Mouse (Mus musculus): ENCODE measurements around the gene Hoxd9. TPM values are rescaled to one million over a fixed set of nuclear protein-coding genes. Genes with fewer than 3 reads are reported as not detected.

Gene Hoxd9
- polyA plus RNA-seq (2014; fragmentation: Nextera tagmentation; extraction: Ambion mirVana) = 0.11 TPM in 1 of 2 replicates, not detected in the other

DNA sequence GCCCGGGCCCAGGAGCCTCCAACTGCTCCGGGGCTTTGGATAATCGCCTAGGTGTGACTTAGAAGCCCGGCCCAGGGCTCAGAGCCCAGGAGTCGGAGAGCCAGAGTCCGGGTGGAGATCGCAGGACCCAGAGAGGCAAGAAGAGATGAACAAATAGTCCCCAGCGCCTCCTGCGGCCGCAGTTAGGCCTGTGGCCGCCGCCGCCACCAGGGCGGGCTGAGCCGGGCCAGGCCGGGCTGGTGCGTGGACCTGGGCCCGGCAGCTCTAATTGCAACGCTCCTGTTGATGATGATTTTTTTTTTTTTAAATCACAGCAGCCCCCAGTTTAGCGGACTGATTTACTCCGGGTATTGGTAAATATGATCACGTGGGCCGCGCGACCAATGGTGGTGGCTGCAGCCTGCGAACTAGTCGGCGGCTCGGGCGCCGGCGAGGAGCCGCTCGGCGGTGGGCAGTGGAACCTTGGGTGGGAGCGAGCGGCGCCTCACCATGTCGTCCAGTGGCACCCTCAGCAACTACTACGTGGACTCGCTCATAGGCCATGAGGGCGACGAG lies at the start of gene Hoxd9:
Gene Hoxd9, plus strand, starts transcription at position 161 of the 555 bp plus-strand sequence.
- peaks cover 93% of the 10 kb centered on the region for H3K27me3 ChIP-seq (ENCODE audit: control insufficient read depth, insufficient read depth, low read length)
- peaks cover 7% of the 10 kb centered on the region for H3K4me1 ChIP-seq (replicated peaks; ENCODE audit: control insufficient read depth, insufficient read depth, low read length)
- DNase-seq (ENCODE audit: low spot score) = no peak
- H3K36me3 ChIP-seq (ENCODE audit: control insufficient read depth, insufficient read depth, low read length) = no peaks in the 10 kb centered on the region
- H3K9me3 ChIP-seq (ENCODE audit: control insufficient read depth, low read length) = no peaks in the 10 kb centered on the region
- peak within 1 kb of the TSS; percentile 39 for H3K4me2 ChIP-seq (replicated peaks; ENCODE audit: low read depth, low read length)
- H3K9ac ChIP-seq (ENCODE audit: low read depth, low read length) = no peak within 1 kb of the TSS
- ATAC-seq (ENCODE audit: low FRiP score) = peak; percentile 70
- WGBS = under 1% methylated on average over 41 of the region's 43 CpGs
- H3K4me3 ChIP-seq (ENCODE audit: low read depth, low read length) = peak within 1 kb of the TSS; percentile 30
- H3K27ac ChIP-seq (ENCODE audit: low read depth, low read length) = no peak within 1 kb of the TSS

DNA sequence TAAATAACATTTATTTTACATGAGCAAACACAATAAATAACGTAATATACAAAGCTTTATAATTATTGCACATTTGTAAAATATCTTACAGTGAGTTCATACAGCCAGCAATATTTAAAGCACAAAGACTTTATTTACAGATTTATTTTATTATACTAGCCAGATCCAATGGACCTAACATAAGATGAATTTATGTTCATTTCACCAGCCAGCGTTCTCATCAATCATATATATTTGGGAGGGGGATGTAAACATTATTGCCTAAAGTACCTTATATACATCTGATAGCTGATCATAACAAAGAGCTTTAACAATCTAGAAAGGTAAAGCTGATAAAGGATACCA lies 44.6 kb upstream of the Hoxd9 start:
- Histone ChIP-seq H3K4me2 (replicated peaks; ENCODE audit: low read depth, low read length) (no peak overlapping the region), H3K27me3 (ENCODE audit: control insufficient read depth, insufficient read depth, low read length) (peaks cover 84% of the 10 kb centered on the region), H3K27ac (ENCODE audit: low read depth, low read length) (no peak overlapping the region), H3K4me3 (ENCODE audit: low read depth, low read length) (no peak overlapping the region), H3K9me3 (ENCODE audit: control insufficient read depth, low read length) (no peaks in the 10 kb centered on the region), H3K36me3 (ENCODE audit: control insufficient read depth, insufficient read depth, low read length) (no peaks in the 10 kb centered on the region), H3K9ac (ENCODE audit: low read depth, low read length) (no peak overlapping the region), H3K4me1 (replicated peaks; ENCODE audit: control insufficient read depth, insufficient read depth, low read length) (peaks cover 5% of the 10 kb centered on the region; the same call in 1 of the 2 replicates)
- ATAC-seq (ENCODE audit: low FRiP score) = no peak
- DNase-seq (ENCODE audit: low spot score) = no peak
- WGBS = 43% methylated on average over 2 of the region's 2 CpGs

DNA sequence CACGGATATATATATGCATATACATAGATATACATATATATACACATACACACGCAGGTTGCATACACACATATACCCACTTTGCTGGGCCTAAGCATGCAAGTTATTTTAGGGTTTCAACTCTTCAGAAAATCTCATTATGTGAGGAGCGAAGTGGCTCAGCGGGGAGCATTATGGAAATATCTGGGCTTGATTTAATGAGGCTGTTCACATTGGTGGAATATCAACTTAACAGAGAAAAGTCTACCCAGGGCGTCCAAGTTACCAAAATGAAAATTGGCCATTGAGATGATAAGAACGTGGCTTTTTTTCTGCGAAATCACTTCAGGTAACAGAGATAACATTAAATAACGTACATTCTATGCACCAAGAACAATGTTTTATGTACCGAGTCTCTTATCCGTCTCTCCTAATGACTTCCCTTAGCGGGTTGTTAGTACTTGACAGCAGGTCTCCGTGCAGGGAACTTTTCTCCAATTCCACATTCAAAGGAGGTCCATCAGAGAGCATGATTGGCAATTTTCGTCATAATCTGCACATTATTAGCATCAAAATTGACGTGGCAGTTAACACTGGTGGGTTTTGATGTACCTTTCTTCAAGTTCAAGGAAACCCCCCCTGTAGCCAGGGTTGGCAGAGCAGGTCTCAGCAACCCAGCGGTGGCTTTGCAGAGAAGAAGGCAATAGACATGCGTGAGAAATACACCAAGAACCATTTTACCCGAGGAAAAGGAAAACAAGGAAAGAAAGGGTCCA lies 43.6 kb upstream of the Hoxd9 start:
- peaks cover 5% of the 10 kb centered on the region; the same call in 1 of the 2 replicates for H3K4me1 ChIP-seq (replicated peaks; ENCODE audit: control insufficient read depth, insufficient read depth, low read length)
- ATAC-seq (ENCODE audit: low FRiP score) (no peak), DNase-seq (ENCODE audit: low spot score) (peak; percentile 56)
- H3K9me3 ChIP-seq (ENCODE audit: control insufficient read depth, low read length) = no peaks in the 10 kb centered on the region
- H3K27ac ChIP-seq (ENCODE audit: low read depth, low read length) = no peak overlapping the region
- no peak overlapping the region for H3K4me2 ChIP-seq (replicated peaks; ENCODE audit: low read depth, low read length)
- H3K27me3 ChIP-seq (ENCODE audit: control insufficient read depth, insufficient read depth, low read length) = peaks cover 83% of the 10 kb centered on the region
- WGBS = 11% methylated on average over 17 of the region's 17 CpGs
- H3K9ac ChIP-seq (ENCODE audit: low read depth, low read length) = no peak overlapping the region
- no peak overlapping the region for H3K4me3 ChIP-seq (ENCODE audit: low read depth, low read length)
- no peaks in the 10 kb centered on the region for H3K36me3 ChIP-seq (ENCODE audit: control insufficient read depth, insufficient read depth, low read length)

DNA sequence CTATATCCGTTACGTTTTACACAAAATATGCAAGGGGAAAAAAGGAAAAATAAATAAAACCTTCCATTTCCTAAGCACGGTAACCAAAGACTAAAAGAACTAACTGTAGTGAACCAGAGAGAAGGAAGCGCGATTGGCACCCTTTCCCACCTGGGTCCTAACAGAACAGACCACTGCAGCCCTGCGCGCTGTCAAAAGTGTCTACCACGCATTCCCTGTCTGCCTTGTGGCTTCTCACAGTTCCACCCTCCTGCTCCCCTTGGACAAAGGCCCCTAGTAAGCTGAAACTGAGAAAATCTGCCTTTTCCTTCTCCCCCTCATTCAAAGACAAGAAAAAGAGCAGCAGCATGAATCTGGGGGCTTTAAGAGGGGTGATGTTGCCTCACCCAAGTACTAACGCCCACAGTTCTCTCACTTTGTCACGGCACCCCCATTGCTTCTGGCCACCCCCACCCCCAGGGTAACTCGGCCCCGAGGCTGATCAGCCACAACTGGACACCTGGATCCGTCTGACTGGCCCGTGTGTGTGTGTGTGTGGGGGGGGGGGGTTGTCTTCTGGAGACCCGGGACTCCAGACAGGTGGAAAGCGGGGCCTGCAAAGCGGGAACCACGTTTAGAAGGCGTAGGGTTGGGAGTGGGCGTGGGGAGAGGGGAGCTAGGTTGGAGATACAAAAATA lies 42.6 kb upstream of the Hoxd9 start:
- Histone ChIP-seq H3K9me3 (ENCODE audit: control insufficient read depth, low read length) (no peaks in the 10 kb centered on the region), H3K36me3 (ENCODE audit: control insufficient read depth, insufficient read depth, low read length) (no peaks in the 10 kb centered on the region), H3K4me3 (ENCODE audit: low read depth, low read length) (peak overlapping the region; percentile 35; the same call in 1 of the 2 replicates), H3K27me3 (ENCODE audit: control insufficient read depth, insufficient read depth, low read length) (peaks cover 83% of the 10 kb centered on the region), H3K27ac (ENCODE audit: low read depth, low read length) (no peak overlapping the region), H3K4me1 (replicated peaks; ENCODE audit: control insufficient read depth, insufficient read depth, low read length) (peaks cover 5% of the 10 kb centered on the region; the same call in 1 of the 2 replicates), H3K9ac (ENCODE audit: low read depth, low read length) (no peak overlapping the region), H3K4me2 (replicated peaks; ENCODE audit: low read depth, low read length) (no peak overlapping the region; the same call in 1 of the 2 replicates)
- WGBS = 5% methylated on average over 20 of the region's 20 CpGs
- peak; percentile 58 for DNase-seq (ENCODE audit: low spot score)
- ATAC-seq (ENCODE audit: low FRiP score) = peak; percentile 43; the same call in 1 of the 2 replicates

DNA sequence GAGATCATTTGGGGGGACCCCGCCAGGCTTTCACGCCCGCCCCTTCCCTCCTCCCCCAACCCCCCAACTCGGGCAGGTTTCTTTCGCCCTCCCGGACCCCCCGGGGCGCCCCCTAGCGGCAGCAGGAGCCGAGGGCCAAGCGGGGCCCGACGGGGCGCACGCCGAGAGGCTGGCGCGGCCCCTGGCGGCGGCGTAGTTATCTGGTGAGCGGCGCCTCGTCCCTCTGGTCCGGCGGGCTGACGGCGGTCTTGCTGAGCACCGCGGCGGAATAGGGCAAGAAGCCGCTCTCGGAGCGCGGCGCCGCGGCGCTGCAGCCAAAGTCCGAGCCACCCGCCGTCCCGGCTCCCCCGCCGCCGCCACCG lies 42.1 kb upstream of the Hoxd9 start:
- H3K9ac ChIP-seq (ENCODE audit: low read depth, low read length) = no peak overlapping the region; the same call in 1 of the 2 replicates

DNA sequence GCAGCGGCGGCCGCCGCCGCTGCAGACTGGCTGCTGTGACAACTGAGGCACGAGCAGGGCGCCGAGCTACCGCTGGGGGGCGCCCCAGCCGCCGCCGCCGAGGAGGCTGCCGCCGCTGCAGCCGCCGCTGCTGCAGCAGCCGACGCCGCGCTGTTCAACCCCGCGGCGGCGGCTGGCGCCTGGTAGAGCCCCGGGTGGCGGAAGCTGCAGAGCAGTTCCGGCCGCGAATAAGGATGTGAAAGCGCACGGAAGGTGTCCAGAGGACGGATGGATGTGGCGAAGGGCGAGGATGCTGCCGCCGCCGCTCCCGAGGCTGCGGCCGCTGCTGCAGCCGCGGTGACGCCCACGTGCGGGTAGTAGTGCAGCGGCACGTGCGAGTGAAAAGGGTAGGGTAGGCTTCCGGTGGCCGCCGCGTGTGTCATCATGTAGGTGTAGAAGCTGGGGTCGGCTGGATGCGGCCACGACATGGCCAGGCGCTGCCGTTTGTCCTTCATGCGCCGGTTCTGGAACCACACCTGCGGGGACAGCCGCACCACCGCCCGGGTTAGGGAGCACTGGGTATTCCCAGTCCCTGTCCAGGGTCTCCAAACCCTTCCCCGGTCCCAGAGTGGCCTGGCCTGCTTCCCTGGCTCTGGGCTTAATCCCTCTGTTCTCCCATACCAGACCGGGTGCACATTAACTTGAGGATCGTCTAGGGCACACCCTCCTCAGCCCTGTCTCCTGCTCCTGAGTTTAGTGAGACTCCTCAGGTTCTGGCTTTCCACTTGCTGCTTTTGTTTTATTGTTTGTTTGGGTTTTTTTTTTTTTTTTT lies 41.5 kb upstream of the Hoxd9 start:
- Histone ChIP-seq H3K9ac (ENCODE audit: low read depth, low read length) (peak overlapping the region; percentile 44), H3K36me3 (ENCODE audit: control insufficient read depth, insufficient read depth, low read length) (no peaks in the 10 kb centered on the region), H3K9me3 (ENCODE audit: control insufficient read depth, low read length) (no peaks in the 10 kb centered on the region), H3K27me3 (ENCODE audit: control insufficient read depth, insufficient read depth, low read length) (peaks cover 83% of the 10 kb centered on the region), H3K4me2 (replicated peaks; ENCODE audit: low read depth, low read length) (peak overlapping the region; percentile 42), H3K4me1 (replicated peaks; ENCODE audit: control insufficient read depth, insufficient read depth, low read length) (peaks cover 5% of the 10 kb centered on the region; the same call in 1 of the 2 replicates), H3K4me3 (ENCODE audit: low read depth, low read length) (peak overlapping the region; percentile 35), H3K27ac (ENCODE audit: low read depth, low read length) (peak overlapping the region; percentile 42; the same call in 1 of the 2 replicates)
- under 1% methylated on average over 55 of the region's 69 CpGs for WGBS
- DNase-seq (ENCODE audit: low spot score) = peak; percentile 80
- ATAC-seq (ENCODE audit: low FRiP score) = no peak

More for the DNA sequence above, 42.1 kb upstream of the Hoxd9 start:
- Histone ChIP-seq H3K4me2 (replicated peaks; ENCODE audit: low read depth, low read length) (peak overlapping the region; percentile 42), H3K27me3 (ENCODE audit: control insufficient read depth, insufficient read depth, low read length) (peaks cover 83% of the 10 kb centered on the region), H3K4me3 (ENCODE audit: low read depth, low read length) (peak overlapping the region; percentile 35), H3K36me3 (ENCODE audit: control insufficient read depth, insufficient read depth, low read length) (no peaks in the 10 kb centered on the region), H3K9me3 (ENCODE audit: control insufficient read depth, low read length) (no peaks in the 10 kb centered on the region), H3K27ac (ENCODE audit: low read depth, low read length) (peak overlapping the region; percentile 42; the same call in 1 of the 2 replicates), H3K4me1 (replicated peaks; ENCODE audit: control insufficient read depth, insufficient read depth, low read length) (peaks cover 5% of the 10 kb centered on the region; the same call in 1 of the 2 replicates)
- DNase-seq (ENCODE audit: low spot score) = peak; percentile 62
- 2% methylated on average over 26 of the region's 47 CpGs for WGBS
- ATAC-seq (ENCODE audit: low FRiP score) = no peak

DNA sequence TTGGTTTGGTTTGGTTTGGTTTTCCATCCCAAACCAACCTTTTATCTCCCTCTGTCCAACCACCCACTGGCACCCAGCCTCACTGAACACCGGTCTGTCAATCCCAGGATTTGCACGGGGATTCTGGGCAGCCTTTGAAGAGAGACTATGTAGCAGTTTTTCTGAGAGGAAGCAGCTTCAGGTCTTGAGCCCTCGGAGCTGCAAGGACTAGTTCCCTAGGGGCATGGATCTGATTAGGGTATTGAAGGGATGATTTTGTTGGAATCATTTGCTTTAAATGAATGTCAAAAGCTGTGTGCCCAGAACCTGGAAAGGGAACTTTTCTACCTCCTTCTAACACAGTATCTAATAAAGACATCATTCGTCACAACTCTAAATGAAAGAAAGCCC lies 40.9 kb upstream of the Hoxd9 start:
- ATAC-seq (ENCODE audit: low FRiP score) (no peak), DNase-seq (ENCODE audit: low spot score) (peak; percentile 63)
- Histone ChIP-seq H3K27ac (ENCODE audit: low read depth, low read length) (0 out of 2 replicates have a peak overlapping the region, but pooled peaks have one; percentile 42), H3K27me3 (ENCODE audit: control insufficient read depth, insufficient read depth, low read length) (peaks cover 86% of the 10 kb centered on the region), H3K9ac (ENCODE audit: low read depth, low read length) (no peak overlapping the region), H3K36me3 (ENCODE audit: control insufficient read depth, insufficient read depth, low read length) (no peaks in the 10 kb centered on the region), H3K9me3 (ENCODE audit: control insufficient read depth, low read length) (no peaks in the 10 kb centered on the region), H3K4me1 (replicated peaks; ENCODE audit: control insufficient read depth, insufficient read depth, low read length) (peaks cover 7% of the 10 kb centered on the region; the same call in 1 of the 2 replicates), H3K4me3 (ENCODE audit: low read depth, low read length) (peak overlapping the region; percentile 8), H3K4me2 (replicated peaks; ENCODE audit: low read depth, low read length) (no peak overlapping the region)
- WGBS = 3% methylated on average over 4 of the region's 4 CpGs
